Mouse (Mus musculus) midbrain, embryonic 15.5 days (tissue): Measurements from ENCODE around the gene Ovca2. TPM values are rescaled to one million over a fixed set of nuclear protein-coding genes. Genes with fewer than 3 reads are reported as not detected.

Experiments used
- ATAC-seq: fragments of 200-750 bp; cut with Nextera tagmentation; replicated peaks from 2 replicates; pipeline ENCODE4 v1.8.0; 2017; ENCODE audit warnings: moderate TSS enrichment
- H3K27ac ChIP-seq: fragments of 300-500 bp; sonication (generic); 2 replicates; pipeline ENCODE4 v1.5.1; 2015; ENCODE audit warnings: mild to moderate bottlenecking, inconsistent platforms
- H3K27me3 ChIP-seq: fragments of 300-500 bp; sonication (generic); replicated peaks from 2 replicates; pipeline ENCODE4 v1.6.1; 2015; ENCODE audit warnings: inconsistent platforms
- H3K36me3 ChIP-seq: fragments of 300-500 bp; sonication (generic); replicated peaks from 2 replicates; pipeline ENCODE4 v1.6.1; 2015; ENCODE audit warnings: inconsistent platforms
- H3K4me1 ChIP-seq: fragments of 300-500 bp; sonication (generic); 2 replicates; pipeline ENCODE4 v1.6.1; 2015; ENCODE audit warnings: inconsistent platforms
- H3K4me2 ChIP-seq: fragments of 300-500 bp; sonication (generic); 2 replicates; pipeline ENCODE4 v1.6.1; 2015; ENCODE audit warnings: inconsistent platforms, mild to moderate bottlenecking, moderate library complexity
- H3K4me3 ChIP-seq: fragments of 300-500 bp; sonication (generic); 2 replicates; pipeline ENCODE4 v1.5.1; 2015; ENCODE audit warnings: mild to moderate bottlenecking, inconsistent platforms
- H3K9ac ChIP-seq: fragments of 300-500 bp; sonication (generic); 2 replicates; pipeline ENCODE4 v1.6.1; 2015; ENCODE audit warnings: mild to moderate bottlenecking, inconsistent platforms
- H3K9me3 ChIP-seq: fragments of 300-500 bp; sonication (generic); 2 replicates; pipeline ENCODE4 v1.6.1; 2016; ENCODE audit warnings: inconsistent platforms
- WGBS: fragments of 180-500 bp; shearing (Covaris S2); methylation state at CpG from one replicate; pipeline ENCODE4 v1.1.7; 2015; ENCODE audit warnings: mixed read lengths; 5-methylcytosine and 5-hydroxymethylcytosine counted together
- polyA plus RNA-seq: library from polyadenylated mRNA; unstranded; fragments of >200 nt; fragmentation: Nextera tagmentation; extraction: Ambion mirVana; gene quantifications from 2 replicates; pipeline ENCODE4 v1.2.1, GENCODE M21; 2015

Ovca2 gene
- polyA plus RNA-seq, 1 experiment from 2014 or later: 15.4 TPM

- Histone ChIP-seq H3K36me3 (0 out of 2 replicates have a peak, but pooled peaks cover 2% of the 10 kb centered on the region), H3K27ac (no peak overlapping the region), H3K9me3 (no peaks in the 10 kb centered on the region), H3K9ac (peak overlapping the region; percentile 46; the same call in 1 of the 2 replicates), H3K4me1 (peaks cover 75% of the 10 kb centered on the region), H3K27me3 (peaks cover 64% of the 10 kb centered on the region), H3K4me3 (peak overlapping the region; percentile 44), H3K4me2 (peak overlapping the region; percentile 95)
- ATAC-seq: no peak
- 4% methylated on average over 52 of the region's 63 CpGs for WGBS
Observed at GRCm38 (mm10) chr11:75167643-75168589, 10.7 kb downstream of the Ovca2 start.

- Histone ChIP-seq H3K27ac (no peak overlapping the region), H3K4me2 (peak overlapping the region; percentile 95), H3K4me1 (peaks cover 67% of the 10 kb centered on the region), H3K27me3 (peaks cover 70% of the 10 kb centered on the region), H3K9me3 (no peaks in the 10 kb centered on the region), H3K9ac (no peak overlapping the region; the same call in 1 of the 2 replicates), H3K4me3 (peak overlapping the region; percentile 44), H3K36me3 (0 out of 2 replicates have a peak, but pooled peaks cover 2% of the 10 kb centered on the region)
- no peak for ATAC-seq
- 1% methylated on average over 68 of the region's 68 CpGs for WGBS
Observed at GRCm38 (mm10) chr11:75166861-75167642, 11.6 kb downstream of the Ovca2 start.

GRCm38 (mm10) chr11:75166193-75166842 lies 12.3 kb downstream of the Ovca2 start:
- 2% methylated on average over 55 of the region's 55 CpGs for WGBS
- Histone ChIP-seq H3K4me3 (peak overlapping the region; percentile 44), H3K9me3 (no peaks in the 10 kb centered on the region), H3K27ac (no peak overlapping the region), H3K4me1 (peaks cover 59% of the 10 kb centered on the region), H3K36me3 (0 out of 2 replicates have a peak, but pooled peaks cover 2% of the 10 kb centered on the region), H3K27me3 (peaks cover 68% of the 10 kb centered on the region), H3K9ac (no peak overlapping the region; the same call in 1 of the 2 replicates), H3K4me2 (peak overlapping the region; percentile 95)
- no peak for ATAC-seq

DNA sequence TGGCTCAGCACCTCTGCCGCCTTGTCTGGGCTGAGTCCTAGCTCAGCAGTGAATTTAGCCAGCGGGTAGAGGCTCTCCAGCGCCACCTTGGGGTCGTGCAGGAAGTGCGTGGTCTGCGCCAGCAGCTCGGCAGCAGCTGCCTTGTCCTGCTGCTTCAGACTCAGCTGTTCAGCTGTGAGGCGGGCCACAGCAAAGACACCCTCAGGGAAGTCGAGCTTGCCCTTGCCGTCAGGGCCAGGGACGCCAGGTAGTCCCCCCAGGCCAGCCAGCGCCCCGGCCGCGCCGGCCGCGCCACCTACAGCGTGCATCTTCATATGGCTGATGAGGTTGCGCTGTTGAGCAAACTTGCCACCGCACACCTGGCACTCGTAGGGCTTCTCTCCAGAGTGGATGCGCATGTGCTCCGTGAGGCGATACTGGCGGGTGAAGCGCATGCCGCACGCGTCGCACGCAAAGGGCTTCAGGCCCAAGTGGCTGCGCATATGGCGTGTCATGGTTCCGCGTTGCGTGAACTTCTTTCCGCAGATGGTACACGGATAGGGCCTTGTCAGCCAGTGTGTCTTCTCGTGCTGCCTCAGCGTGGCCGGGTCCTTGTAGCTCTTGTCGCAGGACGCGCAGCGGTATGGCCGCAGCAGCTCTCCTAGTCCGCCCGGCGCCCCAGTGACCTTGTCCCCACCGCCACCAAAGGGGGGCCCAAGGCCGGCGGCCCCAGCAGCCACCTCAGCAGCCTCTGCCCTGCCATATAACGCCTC lies 13.0 kb downstream of the Ovca2 start:
- ATAC-seq: no peak
- H3K27ac ChIP-seq: no peak overlapping the region
- no peak overlapping the region for H3K9ac ChIP-seq
- WGBS: 5% methylated on average over 54 of the region's 54 CpGs
- peak overlapping the region; percentile 44 for H3K4me3 ChIP-seq
- peak overlapping the region; percentile 95 for H3K4me2 ChIP-seq
- H3K27me3 ChIP-seq: peaks cover 67% of the 10 kb centered on the region
- no peaks in the 10 kb centered on the region for H3K9me3 ChIP-seq
- 0 out of 2 replicates have a peak, but pooled peaks cover 2% of the 10 kb centered on the region for H3K36me3 ChIP-seq
- peaks cover 53% of the 10 kb centered on the region for H3K4me1 ChIP-seq

DNA sequence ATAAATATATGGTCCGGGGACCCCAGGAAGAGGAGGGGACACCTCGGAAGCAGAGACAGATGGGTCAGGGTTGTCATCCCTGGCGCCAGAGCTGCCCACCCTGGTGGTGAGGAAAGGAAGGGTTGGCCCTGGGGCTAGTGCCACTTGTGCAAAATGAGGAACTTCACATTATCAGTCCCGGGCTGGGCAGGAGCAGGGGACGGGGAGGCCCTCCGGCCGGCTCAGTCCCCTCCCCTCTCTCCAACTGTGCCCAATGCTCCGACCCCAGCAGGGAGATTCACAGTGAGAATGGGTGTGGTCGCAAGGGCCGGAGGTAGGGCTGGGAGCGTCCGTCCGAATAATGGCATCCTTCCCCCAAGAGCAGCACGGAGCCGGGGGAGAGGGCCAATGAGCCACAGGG lies 13.9 kb downstream of the Ovca2 start:
- Histone ChIP-seq H3K4me1 (peaks cover 45% of the 10 kb centered on the region), H3K9me3 (no peaks in the 10 kb centered on the region), H3K36me3 (peaks cover 8% of the 10 kb centered on the region; the same call in 1 of the 2 replicates), H3K27me3 (peaks cover 67% of the 10 kb centered on the region), H3K4me2 (no peak overlapping the region), H3K27ac (no peak overlapping the region), H3K4me3 (no peak overlapping the region), H3K9ac (no peak overlapping the region)
- no peak for ATAC-seq
- 20% methylated on average over 15 of the region's 15 CpGs for WGBS

GRCm38 (mm10) chr11:75164051-75164450 lies 14.6 kb downstream of the Ovca2 start:
- peaks cover 65% of the 10 kb centered on the region for H3K27me3 ChIP-seq
- peaks cover 10% of the 10 kb centered on the region; the same call in 1 of the 2 replicates for H3K36me3 ChIP-seq
- no peak overlapping the region for H3K27ac ChIP-seq
- H3K4me1 ChIP-seq: peaks cover 38% of the 10 kb centered on the region
- no peak for ATAC-seq
- WGBS: 72% methylated on average over 2 of the region's 2 CpGs
- no peaks in the 10 kb centered on the region for H3K9me3 ChIP-seq
- H3K9ac ChIP-seq: no peak overlapping the region
- H3K4me2 ChIP-seq: no peak overlapping the region
- no peak overlapping the region for H3K4me3 ChIP-seq

GRCm38 (mm10) chr11:75163379-75163778 lies 15.3 kb downstream of the Ovca2 start:
- Histone ChIP-seq H3K36me3 (peaks cover 10% of the 10 kb centered on the region; the same call in 1 of the 2 replicates), H3K27ac (no peak overlapping the region), H3K9ac (no peak overlapping the region), H3K4me3 (no peak overlapping the region), H3K4me1 (peaks cover 31% of the 10 kb centered on the region), H3K9me3 (no peaks in the 10 kb centered on the region), H3K27me3 (peaks cover 58% of the 10 kb centered on the region), H3K4me2 (no peak overlapping the region)
- WGBS: 94% methylated on average over 6 of the region's 6 CpGs
- no peak for ATAC-seq

- peaks cover 10% of the 10 kb centered on the region; the same call in 1 of the 2 replicates for H3K36me3 ChIP-seq
- 91% methylated on average over 12 of the region's 12 CpGs for WGBS
- H3K4me1 ChIP-seq: peaks cover 24% of the 10 kb centered on the region
- H3K27ac ChIP-seq: no peak overlapping the region
- H3K4me2 ChIP-seq: no peak overlapping the region
- H3K9ac ChIP-seq: no peak overlapping the region
- peaks cover 51% of the 10 kb centered on the region for H3K27me3 ChIP-seq
- no peak overlapping the region for H3K4me3 ChIP-seq
- no peak for ATAC-seq
- H3K9me3 ChIP-seq: no peaks in the 10 kb centered on the region
Observed at GRCm38 (mm10) chr11:75162591-75163080, 16.0 kb downstream of the Ovca2 start.

GRCm38 (mm10) chr11:75161417-75162008 lies 17.1 kb downstream of the Ovca2 start:
- H3K27me3 ChIP-seq: peaks cover 40% of the 10 kb centered on the region
- H3K9ac ChIP-seq: no peak overlapping the region
- no peak overlapping the region for H3K4me3 ChIP-seq
- no peak overlapping the region for H3K27ac ChIP-seq
- no peak overlapping the region for H3K4me2 ChIP-seq
- peaks cover 10% of the 10 kb centered on the region; the same call in 1 of the 2 replicates for H3K36me3 ChIP-seq
- 77% methylated on average over 4 of the region's 4 CpGs for WGBS
- H3K4me1 ChIP-seq: peaks cover 13% of the 10 kb centered on the region
- no peaks in the 10 kb centered on the region for H3K9me3 ChIP-seq
- ATAC-seq: no peak

- Histone ChIP-seq H3K4me3 (no peak overlapping the region), H3K4me2 (no peak overlapping the region), H3K4me1 (peaks cover 8% of the 10 kb centered on the region), H3K36me3 (peaks cover 10% of the 10 kb centered on the region; the same call in 1 of the 2 replicates), H3K9me3 (no peaks in the 10 kb centered on the region), H3K27me3 (peaks cover 35% of the 10 kb centered on the region), H3K27ac (no peak overlapping the region), H3K9ac (no peak overlapping the region)
- 89% methylated on average over 7 of the region's 7 CpGs for WGBS
- no peak for ATAC-seq
Observed at GRCm38 (mm10) chr11:75160954-75161353, 17.7 kb downstream of the Ovca2 start.

DNA sequence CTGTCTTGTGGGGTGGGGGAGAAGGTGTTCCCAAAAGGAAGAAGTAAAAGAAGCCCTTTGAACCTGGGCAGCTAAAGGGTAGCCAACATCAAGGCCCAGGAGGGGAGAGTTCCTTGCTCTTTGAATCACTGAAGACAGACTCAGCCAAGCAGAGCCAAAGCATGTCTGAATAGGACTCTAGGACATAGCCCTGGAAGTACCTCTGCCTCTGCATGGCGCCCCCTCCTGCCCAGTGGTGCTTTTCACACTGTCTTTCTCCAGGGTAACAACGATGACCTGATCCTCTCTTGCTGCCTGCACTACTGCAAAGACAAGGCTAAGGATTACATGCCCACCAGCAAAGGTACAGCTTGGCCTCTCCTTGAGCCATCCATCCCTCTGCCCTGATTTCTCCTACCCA lies 19.1 kb downstream of the Ovca2 start:
- WGBS: 74% methylated on average over 2 of the region's 2 CpGs
- Histone ChIP-seq H3K4me2 (no peak overlapping the region), H3K27me3 (peaks cover 21% of the 10 kb centered on the region), H3K9me3 (no peaks in the 10 kb centered on the region), H3K4me1 (no peaks in the 10 kb centered on the region), H3K9ac (no peak overlapping the region), H3K4me3 (no peak overlapping the region), H3K27ac (no peak overlapping the region), H3K36me3 (peaks cover 10% of the 10 kb centered on the region; the same call in 1 of the 2 replicates)
- ATAC-seq: no peak
